Mouse (Mus musculus) cerebellum, adult 11-12 months (tissue): ENCODE measurements around the gene 1700067K01Rik.

Source experiments
- DNase-seq: peaks from one replicate; pipeline ENCODE4 v3.0.0; 2022

The 1700067K01Rik gene

DNA sequence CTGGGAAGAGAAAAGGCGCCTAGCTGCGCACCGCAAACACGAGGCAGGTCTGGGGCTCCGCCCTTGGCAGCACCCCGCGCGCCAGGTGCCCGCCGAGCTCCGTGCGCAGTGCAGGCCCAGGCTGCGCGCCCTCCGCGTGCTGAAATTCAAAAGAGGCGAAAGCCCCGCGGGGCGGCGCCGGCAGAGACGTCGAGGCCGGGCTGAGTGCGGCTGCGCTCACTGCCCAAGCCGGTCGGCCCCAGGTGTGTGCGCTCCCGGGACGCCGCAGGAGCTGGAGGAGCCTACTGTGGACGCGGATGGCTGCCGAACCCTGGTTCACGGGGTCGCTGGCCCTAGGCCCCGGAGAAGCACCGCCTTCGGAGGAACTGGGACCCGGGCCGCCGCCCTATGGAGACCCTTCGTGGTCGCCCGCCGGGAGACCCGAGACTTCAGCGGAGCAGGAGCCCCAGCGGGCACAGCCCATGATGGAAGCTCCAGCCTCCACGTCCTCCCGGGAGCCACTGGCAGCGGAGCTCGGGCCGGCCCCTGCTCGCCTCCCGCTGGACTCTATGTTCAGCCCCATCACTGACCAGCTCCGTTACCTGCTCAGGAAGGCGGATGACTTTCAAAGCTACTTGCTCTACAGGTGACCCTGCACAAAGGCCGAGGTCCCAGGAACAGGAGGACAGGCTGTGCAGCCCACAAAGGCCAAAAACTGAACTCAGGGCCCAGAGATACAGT is at the start of gene 1700067K01Rik:
Gene 1700067K01Rik, plus strand, starts transcription at position 222 of the 720 bp plus-strand sequence.
- peak; percentile 38 for DNase-seq

- DNase-seq: no peak
Observed at GRCm38 (mm10) chr8:83954749-83955105, 46.6 kb upstream of the 1700067K01Rik start.

DNA sequence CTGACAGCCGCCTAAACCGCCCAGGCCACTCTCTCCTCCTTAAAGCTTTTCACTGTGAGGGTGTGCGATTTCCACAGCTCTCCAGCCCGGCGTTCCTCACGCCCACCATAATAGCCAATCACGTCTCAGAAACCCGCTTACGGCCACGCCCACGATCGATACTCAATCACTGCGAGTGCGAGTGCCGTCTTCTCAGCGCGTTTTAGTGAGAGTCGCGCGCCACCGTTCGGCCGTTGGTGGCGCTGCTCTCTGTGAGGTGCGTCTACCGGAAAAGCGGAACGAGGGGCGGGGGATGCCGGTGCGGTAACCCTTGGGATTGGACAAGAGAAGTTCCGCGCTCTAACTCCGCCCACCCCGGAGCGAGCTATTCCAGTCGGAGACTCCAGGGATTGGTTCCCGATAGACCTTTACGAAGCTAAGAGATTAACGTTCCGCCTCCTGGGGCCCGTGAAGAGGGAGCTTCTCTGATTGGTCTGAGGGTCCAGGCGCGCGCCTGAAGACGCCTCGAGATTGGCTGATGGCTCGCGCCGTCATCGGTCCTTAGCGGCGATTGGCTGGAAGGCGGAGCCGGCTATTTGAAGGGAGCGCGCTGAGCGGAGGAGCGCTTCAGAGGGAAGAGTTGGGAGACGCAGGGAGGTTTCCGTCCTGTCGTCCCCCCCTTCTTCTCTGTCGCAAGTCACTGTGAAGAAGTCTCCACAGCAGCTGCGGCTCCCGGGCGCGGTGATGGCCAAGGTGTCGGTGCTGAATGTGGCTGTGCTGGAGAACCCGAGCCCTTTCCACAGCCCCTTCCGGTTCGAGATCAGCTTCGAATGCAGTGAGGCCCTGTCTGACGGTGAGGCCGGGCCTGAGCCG is 46.0 kb upstream of the 1700067K01Rik start, which contains the start of the genes Gm10644 and Asf1b:
Gene Gm10644, minus strand, starts transcription at position 100 of the 852 bp plus-strand sequence.
Gene Asf1b, plus strand, starts transcription at position 402 of the 852 bp plus-strand sequence.
- peak; percentile 99 for DNase-seq

- DNase-seq: peak; percentile 61
Observed at GRCm38 (mm10) chr8:83955958-83956218, 45.4 kb upstream of the 1700067K01Rik start.

- no peak for DNase-seq
Observed at GRCm38 (mm10) chr8:83956789-83957188, 44.5 kb upstream of the 1700067K01Rik start.

GRCm38 (mm10) chr8:83964015-83964765 is 37.1 kb upstream of the 1700067K01Rik start:
- DNase-seq: no peak

- no peak for DNase-seq
Observed at GRCm38 (mm10) chr8:83967701-83968100, 33.6 kb upstream of the 1700067K01Rik start.

DNA sequence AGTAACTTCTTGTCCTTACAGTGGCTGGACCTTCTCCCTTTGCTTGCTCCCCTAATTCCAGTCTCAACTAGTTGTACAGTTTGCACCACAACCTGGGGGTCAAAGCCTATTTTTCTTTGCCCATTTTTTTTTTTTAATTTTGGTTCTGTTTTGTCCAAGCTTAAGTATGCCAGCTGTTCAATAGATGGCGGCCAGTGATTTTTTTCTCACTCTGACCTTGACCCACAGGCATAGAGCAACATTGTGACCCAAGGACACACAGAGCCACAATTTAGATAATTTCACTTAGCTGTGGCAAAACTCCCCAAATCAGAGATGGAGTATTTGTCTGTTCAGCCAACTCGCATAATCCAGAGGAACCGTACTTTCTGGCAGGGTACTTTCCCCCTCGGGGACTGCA is 30.2 kb upstream of the 1700067K01Rik start:
- no peak for DNase-seq

DNA sequence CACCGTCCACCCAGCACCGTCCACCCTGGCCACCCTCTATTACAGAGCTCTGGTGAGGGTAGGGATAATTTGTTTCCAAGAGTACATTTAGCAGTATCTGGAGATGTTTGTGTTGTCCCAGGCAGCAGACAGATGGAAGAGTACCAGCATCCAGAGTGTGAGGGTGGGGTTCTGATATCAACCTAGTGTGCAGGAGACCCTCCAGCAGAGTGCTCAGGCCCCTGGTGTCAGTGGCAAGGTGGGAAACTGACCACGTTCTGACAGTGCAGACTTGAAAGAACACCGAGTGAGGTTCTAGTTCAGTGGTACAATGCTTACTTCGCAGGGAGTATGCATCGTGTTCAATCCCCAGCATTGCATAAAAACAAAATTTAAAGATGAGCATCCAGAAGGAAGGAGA is 29.6 kb upstream of the 1700067K01Rik start:
- DNase-seq: no peak

GRCm38 (mm10) chr8:83972150-83973120 is 28.9 kb upstream of the 1700067K01Rik start, which contains the start of gene Prkaca:
Prkaca (plus strand) TSS chr8:83972993.
- peak; percentile 100 for DNase-seq

DNA sequence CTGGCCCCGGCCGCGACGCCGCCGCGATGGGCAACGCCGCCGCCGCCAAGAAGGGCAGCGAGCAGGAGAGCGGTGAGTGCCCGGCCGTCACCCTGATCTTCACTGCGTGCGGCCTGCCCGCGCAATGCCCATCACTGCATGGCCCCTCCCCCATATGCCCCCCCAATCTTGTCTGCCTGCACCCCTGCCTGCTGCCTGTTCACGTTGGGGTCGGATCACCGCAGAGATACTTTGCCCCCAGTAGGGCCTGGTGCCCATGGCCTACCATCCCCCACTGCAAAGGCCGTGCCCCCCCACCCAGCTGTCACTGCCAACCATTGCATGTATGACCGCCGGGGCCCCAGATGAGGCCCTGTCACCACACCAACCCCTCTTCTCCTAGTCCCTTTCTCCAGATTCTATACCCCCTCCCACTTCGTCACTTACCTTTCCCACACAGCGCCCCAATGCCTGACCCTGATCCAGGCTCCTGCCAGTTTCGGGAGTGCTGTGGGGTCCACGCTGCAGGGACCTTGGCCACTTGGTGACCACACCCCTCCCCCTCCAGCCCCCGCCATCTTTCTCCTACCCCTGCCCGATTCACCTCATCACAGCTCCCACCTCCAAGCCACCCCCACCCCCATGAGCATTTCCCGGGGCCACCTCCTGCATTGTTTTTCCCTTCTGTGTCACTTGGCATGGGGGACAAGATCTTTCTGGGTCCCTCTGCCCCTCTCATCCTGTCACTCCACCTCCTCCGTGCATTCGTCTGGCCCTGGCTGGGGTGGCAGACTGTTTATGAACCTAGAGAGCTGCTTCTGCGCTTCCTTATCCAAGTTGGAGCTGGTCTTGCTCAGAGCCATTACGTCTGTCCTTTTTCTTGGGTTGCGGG is 27.9 kb upstream of the 1700067K01Rik start:
- peak; percentile 73 for DNase-seq

- DNase-seq: no peak
Observed at GRCm38 (mm10) chr8:83974521-83974920, 26.8 kb upstream of the 1700067K01Rik start.

DNA sequence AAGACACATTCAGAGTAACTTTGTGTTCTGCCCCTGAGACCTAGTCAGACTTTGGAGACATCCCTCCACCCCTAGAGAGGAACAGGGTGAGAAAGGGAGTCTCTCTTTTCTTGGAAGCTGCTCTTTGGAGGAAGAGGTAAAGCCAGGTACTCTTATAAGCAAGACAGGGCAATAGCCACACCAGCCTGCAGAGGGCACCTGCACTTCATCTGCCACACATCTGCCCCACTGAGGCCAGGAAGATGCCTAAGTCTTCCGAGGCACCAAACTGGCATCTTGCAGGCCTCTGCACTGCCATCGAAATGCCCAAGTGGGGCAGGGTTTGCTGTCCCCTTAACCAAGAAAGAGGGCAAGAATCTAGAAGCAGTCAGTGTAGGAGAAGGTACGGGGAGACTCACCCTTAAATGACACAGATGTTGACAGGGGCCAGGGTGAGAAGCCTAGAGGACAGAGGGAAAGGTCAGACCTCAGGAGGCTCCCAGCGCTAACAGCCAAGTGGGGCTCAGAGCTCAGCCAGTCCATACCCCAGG is 25.1 kb upstream of the 1700067K01Rik start:
- DNase-seq: no peak

DNA sequence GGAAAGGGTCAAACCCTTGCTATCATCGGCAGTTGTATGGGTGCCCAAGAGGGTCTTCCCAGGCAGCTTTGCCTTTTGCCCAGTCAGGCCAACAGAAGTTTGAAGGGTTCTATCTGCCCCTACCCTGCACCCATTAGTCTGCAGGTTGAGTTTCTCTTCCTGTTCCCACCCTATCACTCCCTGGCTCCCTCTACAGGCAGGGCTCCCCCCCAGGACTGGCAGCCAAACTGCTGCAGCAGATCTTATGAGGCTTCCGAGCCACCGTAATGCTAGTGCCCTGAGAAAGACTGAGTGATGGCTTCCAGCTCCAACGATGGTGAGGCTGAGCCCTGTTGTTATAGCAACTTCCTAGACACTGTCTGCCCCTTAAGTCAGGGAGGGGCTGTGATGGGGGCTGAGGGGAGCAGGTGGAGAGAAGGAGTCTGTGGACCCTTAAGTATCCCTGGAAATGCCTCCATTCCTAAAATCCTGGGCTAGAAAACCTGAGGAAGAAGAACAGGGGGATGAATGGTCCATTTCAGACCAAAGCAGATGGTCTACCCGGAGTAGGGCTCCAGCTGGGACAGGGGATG is 24.4 kb upstream of the 1700067K01Rik start:
- no peak for DNase-seq

DNA sequence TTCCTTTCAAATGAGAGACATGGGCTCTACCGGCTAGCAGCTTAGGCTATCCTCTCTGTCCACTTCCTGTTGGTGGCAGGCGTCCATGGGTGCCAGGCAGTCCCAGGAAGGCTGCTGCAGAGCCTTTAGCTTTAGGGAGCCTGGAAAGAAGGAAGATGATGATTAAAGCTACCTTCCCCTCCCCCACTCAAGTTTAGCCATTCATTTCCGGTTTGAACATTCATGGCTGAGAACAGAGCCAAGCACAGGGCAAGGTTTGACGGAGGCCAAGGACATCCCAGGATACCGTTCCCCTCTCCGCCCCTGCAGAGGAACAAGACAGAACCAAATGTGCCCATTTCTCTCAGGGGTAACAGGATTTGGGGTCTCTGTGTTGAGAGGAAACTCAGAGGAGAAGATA is 23.7 kb upstream of the 1700067K01Rik start:
- DNase-seq: no peak

DNA sequence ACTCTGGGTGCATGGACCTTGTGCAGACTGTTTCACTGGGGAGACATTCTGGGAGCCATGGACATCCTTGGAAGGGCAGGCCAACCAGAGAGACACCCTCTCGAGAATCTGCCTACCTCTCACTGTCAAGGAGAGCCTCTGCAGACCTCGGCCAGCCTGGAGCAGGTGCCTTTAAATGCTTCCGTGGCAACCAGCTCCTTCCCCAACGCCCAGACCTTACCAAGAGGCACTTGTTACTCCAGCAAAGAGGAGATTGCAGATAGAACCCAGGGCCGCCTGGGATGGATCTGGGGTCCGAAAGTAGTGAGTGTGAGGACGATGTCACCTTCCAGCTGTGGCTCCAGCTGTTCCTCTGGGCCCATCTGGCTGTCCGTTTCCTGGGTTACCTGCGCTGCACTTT is 23.1 kb upstream of the 1700067K01Rik start:
- no peak for DNase-seq

GRCm38 (mm10) chr8:83980250-83980649 is 21.1 kb upstream of the 1700067K01Rik start:
- no peak for DNase-seq

DNA sequence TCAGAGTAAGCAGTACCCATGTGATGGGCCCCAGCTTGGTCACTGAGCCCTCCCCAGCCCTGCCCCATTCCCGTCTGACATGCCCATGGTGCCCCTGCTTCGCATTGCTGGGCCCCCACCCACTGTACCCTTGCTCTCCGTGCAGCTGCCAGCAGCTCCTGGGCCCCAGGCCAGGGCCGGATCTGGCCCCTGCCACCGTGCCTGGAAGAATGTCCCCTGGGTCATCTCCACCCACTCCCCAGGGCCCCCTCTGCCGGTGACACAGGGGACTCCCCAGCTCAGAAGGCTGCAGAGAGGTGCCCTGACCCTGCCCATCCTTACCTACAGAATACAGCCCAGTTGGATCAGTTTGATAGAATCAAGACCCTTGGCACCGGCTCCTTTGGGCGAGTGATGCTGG is 20.5 kb upstream of the 1700067K01Rik start:
- DNase-seq: no peak

GRCm38 (mm10) chr8:83981533-83981932 is 19.8 kb upstream of the 1700067K01Rik start:
- DNase-seq: no peak

GRCm38 (mm10) chr8:83982449-83982848 is 18.9 kb upstream of the 1700067K01Rik start:
- DNase-seq: no peak
